Mouse (Mus musculus) hindbrain, embryonic 15.5 days (tissue): ENCODE results near the gene Tox4. TPM values are rescaled to one million over a fixed set of nuclear protein-coding genes. Genes with fewer than 3 reads are reported as not detected.

ENCODE experiments used
- ATAC-seq: fragments of 200-750 bp; cut with Nextera tagmentation; 2 replicates; pipeline ENCODE4 v1.8.0; 2017; ENCODE audit warnings: low read depth, moderate number of reproducible peaks, moderate TSS enrichment; ENCODE audit not compliant: low FRiP score
- H3K27ac ChIP-seq: fragments of 300-500 bp; sonication (generic); replicated peaks from 2 replicates; pipeline ENCODE4 v1.5.1; 2015; ENCODE audit warnings: mild to moderate bottlenecking, inconsistent platforms
- H3K27me3 ChIP-seq: fragments of 300-500 bp; sonication (generic); 2 replicates; pipeline ENCODE4 v1.6.1; 2015; ENCODE audit warnings: control low read depth, inconsistent platforms
- H3K36me3 ChIP-seq: fragments of 300-500 bp; sonication (generic); 2 replicates; pipeline ENCODE4 v1.6.1; 2015; ENCODE audit warnings: control low read depth, inconsistent platforms
- H3K4me1 ChIP-seq: fragments of 300-500 bp; sonication (generic); replicated peaks from 2 replicates; pipeline ENCODE4 v1.6.1; 2015; ENCODE audit warnings: control low read depth, inconsistent platforms
- H3K4me2 ChIP-seq: fragments of 300-500 bp; sonication (generic); 2 replicates; pipeline ENCODE4 v1.6.1; 2015; ENCODE audit warnings: moderate library complexity, mild to moderate bottlenecking, inconsistent platforms
- H3K4me3 ChIP-seq: fragments of 300-500 bp; sonication (generic); 2 replicates; pipeline ENCODE4 v1.5.1; 2015; ENCODE audit warnings: mild to moderate bottlenecking, inconsistent platforms
- H3K9ac ChIP-seq: fragments of 300-500 bp; sonication (generic); 2 replicates; pipeline ENCODE4 v1.6.1; 2015; ENCODE audit warnings: inconsistent platforms
- H3K9me3 ChIP-seq: fragments of 300-500 bp; sonication (generic); 2 replicates; pipeline ENCODE4 v1.6.1; 2016; ENCODE audit warnings: control low read depth, inconsistent platforms
- WGBS: fragments of 180-500 bp; shearing (Covaris S2); methylation state at CpG from one replicate; pipeline ENCODE4 v1.1.7; 2015; 5-methylcytosine and 5-hydroxymethylcytosine counted together
- polyA plus RNA-seq: library from polyadenylated mRNA; unstranded; fragments of >200 nt; fragmentation: Nextera tagmentation; extraction: Ambion mirVana; gene quantifications from 2 replicates; pipeline ENCODE4 v1.2.1, GENCODE M21; 2015

The Tox4 gene
- polyA plus RNA-seq, 1 experiment from 2014 or later, result 54.0 TPM

DNA sequence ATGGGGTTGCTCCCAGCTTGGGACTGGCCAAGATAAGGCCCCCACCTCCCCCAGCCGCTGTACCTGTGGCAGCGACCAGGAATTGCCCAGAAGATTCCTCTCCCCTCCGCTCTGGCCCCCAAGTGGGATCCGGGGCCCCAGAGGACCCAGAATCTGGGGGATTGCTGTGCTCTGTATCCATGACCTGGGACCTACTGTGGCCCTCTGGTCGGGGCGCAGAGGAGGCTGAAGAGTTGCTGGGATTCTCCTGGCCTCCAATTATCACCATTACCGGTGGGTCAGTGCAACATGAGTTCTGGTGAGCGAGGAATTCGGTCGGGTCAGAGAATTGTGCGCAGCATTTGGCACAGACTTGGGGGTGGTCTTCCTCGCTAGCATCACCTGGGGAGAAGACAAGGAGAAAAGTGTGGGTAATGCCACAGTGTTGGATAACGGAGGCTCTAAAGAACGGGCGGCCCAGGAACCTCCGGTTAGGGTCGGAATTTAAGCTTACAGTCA lies 36.4 kb downstream of the Tox4 start:
- Histone ChIP-seq H3K4me2 (peak overlapping the region; percentile 65), H3K4me3 (peak overlapping the region; percentile 63), H3K9me3 (no peaks in the 10 kb centered on the region), H3K9ac (peak overlapping the region; percentile 77), H3K4me1 (peaks cover 56% of the 10 kb centered on the region), H3K27me3 (no peaks in the 10 kb centered on the region), H3K36me3 (peaks cover 36% of the 10 kb centered on the region), H3K27ac (peak overlapping the region; percentile 91)
- 5% methylated on average over 17 of the region's 17 CpGs for WGBS
- ATAC-seq, result peak; percentile 9

DNA sequence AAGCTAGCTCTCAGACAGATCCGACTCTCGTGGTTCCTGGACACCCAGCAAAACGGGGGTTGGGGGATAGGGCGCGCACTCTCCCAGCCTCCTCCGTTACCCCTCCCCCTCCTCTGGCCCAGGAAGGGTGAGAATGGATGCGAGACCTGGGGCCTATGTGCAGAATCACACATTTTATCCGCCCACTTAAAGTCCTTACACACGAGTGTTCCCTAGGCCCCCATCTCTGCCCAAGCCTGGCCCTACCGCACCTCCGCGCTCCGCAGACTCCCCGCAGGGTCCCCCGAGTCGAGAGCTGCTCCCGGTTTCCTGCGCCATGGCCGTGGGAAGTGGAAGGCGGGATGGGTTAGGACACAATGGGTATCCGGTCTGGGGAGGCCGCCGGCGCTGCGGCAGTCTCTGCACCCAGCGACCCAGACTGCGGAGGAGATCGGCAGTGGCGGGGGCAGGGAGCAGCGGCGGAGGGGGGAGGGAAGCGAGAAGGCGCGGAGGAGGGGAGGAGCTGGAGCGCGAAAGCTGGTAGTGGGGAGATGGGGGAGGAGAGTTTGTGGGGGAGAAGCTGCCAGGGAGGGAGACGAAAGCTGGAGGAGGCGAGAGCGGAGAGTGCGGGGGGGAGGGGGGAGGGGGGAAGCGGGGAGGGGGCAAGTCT lies 37.0 kb downstream of the Tox4 start:
- Histone ChIP-seq H3K36me3 (peaks cover 33% of the 10 kb centered on the region), H3K9me3 (no peaks in the 10 kb centered on the region), H3K4me2 (peak overlapping the region; percentile 65), H3K9ac (peak overlapping the region; percentile 77), H3K27me3 (no peaks in the 10 kb centered on the region), H3K27ac (peak overlapping the region; percentile 91), H3K4me1 (peaks cover 55% of the 10 kb centered on the region), H3K4me3 (peak overlapping the region; percentile 63)
- ATAC-seq, result peak; percentile 85
- under 1% methylated on average over 33 of the region's 41 CpGs for WGBS

DNA sequence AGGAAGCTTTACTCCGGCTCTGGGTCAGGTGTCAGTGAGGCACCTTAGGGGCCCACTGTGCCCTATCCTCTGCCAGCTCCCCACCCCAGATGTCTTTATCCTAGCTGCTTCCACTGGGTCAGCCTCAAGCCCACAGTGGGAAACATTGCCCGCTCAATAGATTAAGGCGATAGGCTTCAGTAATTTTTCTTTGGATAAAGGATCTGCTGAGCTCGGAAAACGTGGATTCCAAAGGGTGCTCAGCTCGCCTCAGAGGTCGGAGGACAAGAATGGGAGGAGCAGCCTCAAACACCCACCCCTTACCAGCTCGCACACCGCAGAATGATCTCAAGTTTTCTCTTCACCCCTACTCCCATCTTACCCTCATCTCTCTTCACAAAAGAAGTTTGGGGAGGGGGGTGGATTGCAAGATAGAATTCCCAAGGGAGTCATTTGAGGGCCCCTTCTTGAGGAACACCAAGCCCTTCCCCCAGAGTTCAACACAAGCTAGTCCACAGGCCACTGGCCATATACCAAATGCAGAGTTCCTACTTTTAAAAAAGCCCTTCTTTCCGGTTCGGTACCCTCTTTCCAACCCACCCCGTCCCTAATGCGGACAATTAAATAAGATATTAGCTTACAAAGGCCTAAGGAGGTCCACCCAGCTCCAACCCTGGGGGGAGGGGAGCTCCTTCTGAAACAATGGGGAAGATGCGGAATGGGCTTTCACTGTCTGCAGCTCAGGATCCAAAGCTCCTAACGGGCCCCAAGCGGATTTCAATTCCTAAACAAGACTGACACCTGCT lies 37.7 kb downstream of the Tox4 start:
- ATAC-seq, result peak; percentile 84
- peak overlapping the region; percentile 77 for H3K9ac ChIP-seq
- H3K4me1 ChIP-seq, result peaks cover 48% of the 10 kb centered on the region
- peaks cover 30% of the 10 kb centered on the region for H3K36me3 ChIP-seq
- under 1% methylated on average over 16 of the region's 16 CpGs for WGBS
- no peaks in the 10 kb centered on the region for H3K9me3 ChIP-seq
- H3K27me3 ChIP-seq, result no peaks in the 10 kb centered on the region
- peak overlapping the region; percentile 91 for H3K27ac ChIP-seq
- peak overlapping the region; percentile 65 for H3K4me2 ChIP-seq
- H3K4me3 ChIP-seq, result peak overlapping the region; percentile 63

DNA sequence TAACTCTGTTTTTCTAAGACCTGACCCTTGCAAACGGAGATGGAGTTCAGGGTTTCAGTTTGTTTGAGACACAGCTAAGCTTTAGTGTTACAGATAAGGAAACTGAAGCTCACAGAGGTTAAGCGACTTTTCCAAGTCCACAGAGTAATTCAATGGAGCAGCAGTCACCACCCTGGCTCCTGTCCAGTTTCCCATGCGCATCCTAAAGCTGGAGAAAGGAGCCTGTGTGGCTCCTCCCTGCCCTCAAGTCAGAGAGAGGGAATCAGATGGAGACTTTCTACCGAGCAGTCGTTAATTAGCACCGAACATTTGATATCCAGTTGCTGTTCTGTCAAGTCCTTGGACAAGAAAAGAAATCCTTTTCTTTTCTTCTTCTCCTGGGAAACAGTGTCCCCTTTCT lies 40.4 kb downstream of the Tox4 start:
- Histone ChIP-seq H3K4me1 (peaks cover 20% of the 10 kb centered on the region), H3K27ac (no peak overlapping the region), H3K4me3 (no peak overlapping the region), H3K27me3 (no peaks in the 10 kb centered on the region), H3K4me2 (no peak overlapping the region), H3K36me3 (peaks cover 3% of the 10 kb centered on the region; the same call in 1 of the 2 replicates), H3K9ac (no peak overlapping the region), H3K9me3 (no peaks in the 10 kb centered on the region)
- 58% methylated on average over 6 of the region's 6 CpGs for WGBS
- no peak for ATAC-seq

DNA sequence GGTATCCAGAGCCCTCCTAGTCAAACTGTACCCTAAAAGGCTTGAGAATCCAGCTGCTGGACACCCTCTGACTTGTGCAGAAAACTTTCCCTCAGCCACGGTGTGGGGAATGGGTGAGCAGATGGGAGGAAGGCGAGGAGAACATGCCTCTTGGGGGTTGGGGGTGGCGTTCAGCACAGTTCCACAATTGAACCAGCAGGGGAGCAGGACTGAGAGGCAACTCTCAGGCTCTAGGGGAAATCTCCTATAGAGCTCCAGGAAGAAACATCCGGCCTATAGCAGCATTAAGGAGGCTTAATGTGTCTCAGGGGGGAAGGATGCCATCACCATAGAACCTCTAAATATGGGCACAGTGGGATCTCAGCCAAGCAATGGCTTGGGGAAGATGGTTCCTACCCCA lies 46.9 kb downstream of the Tox4 start:
- H3K27me3 ChIP-seq, result no peaks in the 10 kb centered on the region
- H3K36me3 ChIP-seq, result no peaks in the 10 kb centered on the region
- peak overlapping the region; percentile 88 for H3K4me2 ChIP-seq
- peak overlapping the region; percentile 13; the same call in 1 of the 2 replicates for H3K4me3 ChIP-seq
- H3K9me3 ChIP-seq, result no peaks in the 10 kb centered on the region
- H3K9ac ChIP-seq, result no peak overlapping the region
- WGBS, result 4% methylated on average over 4 of the region's 4 CpGs
- peak overlapping the region; percentile 77 for H3K27ac ChIP-seq
- H3K4me1 ChIP-seq, result peaks cover 13% of the 10 kb centered on the region
- ATAC-seq, result no peak

DNA sequence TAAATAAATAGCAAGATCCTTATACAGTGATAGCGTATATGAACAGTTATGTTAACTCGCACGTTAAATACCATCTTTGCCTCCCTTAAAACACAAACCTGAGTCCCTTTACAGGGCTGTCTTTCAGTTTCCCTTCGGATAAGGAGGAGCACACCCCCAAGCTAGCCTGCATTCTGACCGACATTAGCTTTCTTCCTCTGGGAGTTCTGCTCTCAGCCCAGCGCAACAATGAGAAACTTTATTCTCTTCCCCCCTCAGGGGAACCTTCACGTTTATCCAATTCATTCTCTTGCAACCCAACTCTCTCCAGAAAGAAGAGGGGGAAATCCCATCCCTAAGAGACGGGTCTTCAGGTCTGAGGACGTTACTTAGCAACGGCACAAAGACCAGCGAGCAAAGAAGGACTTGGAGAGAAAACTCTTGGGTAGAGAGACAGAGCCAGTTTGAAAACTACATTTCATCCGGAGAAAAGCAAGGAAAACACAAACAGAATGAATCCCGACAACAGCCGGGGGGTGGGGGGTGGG lies 48.5 kb downstream of the Tox4 start:
- WGBS, result under 1% methylated on average over 14 of the region's 14 CpGs
- H3K9ac ChIP-seq, result peak overlapping the region; percentile 49
- no peaks in the 10 kb centered on the region for H3K27me3 ChIP-seq
- H3K9me3 ChIP-seq, result no peaks in the 10 kb centered on the region
- peak overlapping the region; percentile 88 for H3K4me2 ChIP-seq
- H3K36me3 ChIP-seq, result no peaks in the 10 kb centered on the region
- H3K4me3 ChIP-seq, result peak overlapping the region; percentile 43
- peaks cover 13% of the 10 kb centered on the region for H3K4me1 ChIP-seq
- peak overlapping the region; percentile 77 for H3K27ac ChIP-seq
- peak; percentile 68 for ATAC-seq

DNA sequence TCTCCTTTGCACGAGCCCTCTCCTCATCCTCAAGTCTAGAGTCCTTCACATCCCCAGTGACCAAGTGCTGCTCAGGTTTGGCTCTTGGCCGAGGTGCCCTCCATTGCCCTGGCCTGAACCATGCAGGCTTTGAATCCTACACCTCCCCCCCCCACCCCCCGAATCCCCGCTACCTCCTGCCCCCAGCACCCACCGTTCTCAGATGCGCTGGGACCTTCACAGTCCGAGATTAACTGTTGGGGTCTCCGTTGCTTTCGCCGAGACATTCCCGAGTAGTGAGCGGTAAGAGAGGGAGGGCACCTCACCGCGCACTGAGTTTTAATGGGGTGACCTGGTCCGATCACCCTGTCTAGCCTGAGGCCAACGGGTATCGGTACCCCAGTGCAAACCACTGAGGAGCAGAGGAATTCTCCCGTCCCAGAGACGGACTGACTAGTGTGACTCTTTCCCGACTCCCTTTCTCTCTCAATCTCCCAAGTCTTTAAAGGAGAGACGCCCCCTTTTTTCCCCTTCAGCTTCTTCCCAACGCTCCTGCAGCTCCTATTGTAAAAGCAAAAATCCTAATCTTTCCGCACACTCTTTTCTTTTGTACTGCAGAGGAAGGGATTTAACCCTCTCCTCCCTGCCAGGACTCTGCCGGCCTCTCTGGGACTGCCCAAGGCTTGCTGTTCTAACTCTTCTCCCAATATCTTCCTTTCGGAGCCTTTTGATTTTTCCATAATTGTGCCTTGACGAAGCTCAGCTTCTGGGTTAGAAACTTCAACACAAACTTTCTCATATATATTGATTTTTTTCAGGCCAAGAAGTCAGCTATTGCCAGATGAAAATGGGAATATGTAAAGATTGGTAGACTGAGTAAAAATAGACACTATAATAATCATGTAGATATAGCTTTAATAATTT lies 49.2 kb downstream of the Tox4 start, which contains the start of gene Sall2:
TSS of gene Sall2 (minus strand) at position 853 of the 903 bp plus-strand sequence.
- peaks cover 13% of the 10 kb centered on the region for H3K4me1 ChIP-seq
- no peaks in the 10 kb centered on the region for H3K36me3 ChIP-seq
- peak within 1 kb of the TSS; percentile 43 for H3K4me3 ChIP-seq
- H3K27ac ChIP-seq, result peak within 1 kb of the TSS; percentile 77
- peak; percentile 77 for ATAC-seq
- peak within 1 kb of the TSS; percentile 88 for H3K4me2 ChIP-seq
- under 1% methylated on average over 26 of the region's 26 CpGs for WGBS
- peak within 1 kb of the TSS; percentile 49 for H3K9ac ChIP-seq
- no peaks in the 10 kb centered on the region for H3K9me3 ChIP-seq
- no peaks in the 10 kb centered on the region for H3K27me3 ChIP-seq

DNA sequence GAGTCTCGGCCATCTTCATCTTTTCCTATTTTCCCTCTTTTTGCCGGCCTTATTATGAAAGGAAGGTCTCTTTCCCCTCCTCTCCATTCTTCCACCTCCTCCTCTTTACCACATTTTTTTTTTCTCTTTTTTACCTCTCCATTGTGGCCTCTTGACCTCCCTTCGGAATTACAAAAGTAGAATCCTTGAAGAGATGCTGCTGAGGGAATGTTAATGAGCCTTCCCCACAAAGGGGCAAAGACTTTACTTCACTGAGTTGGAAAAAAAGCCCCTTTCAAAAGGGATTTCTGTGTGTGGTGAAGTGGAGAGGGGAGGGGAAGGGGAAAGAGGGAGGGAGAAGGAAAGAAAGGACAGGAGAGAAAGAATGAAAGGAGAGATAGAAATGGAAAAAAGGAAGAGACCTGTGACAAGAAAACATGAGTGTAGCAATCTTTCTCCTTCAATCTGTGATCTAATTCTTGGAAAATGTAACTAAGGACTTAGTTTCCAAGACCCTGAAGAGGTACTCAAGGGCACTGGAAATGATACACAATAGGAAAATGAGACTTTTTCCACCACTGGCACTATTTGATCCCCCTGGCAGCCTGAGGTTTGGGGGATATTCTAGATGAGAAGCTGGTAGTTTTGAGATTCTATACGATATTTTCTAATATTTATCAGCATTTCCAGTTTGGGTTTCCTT lies 52.3 kb downstream of the Tox4 start:
- no peaks in the 10 kb centered on the region for H3K9me3 ChIP-seq
- peak overlapping the region; percentile 51 for H3K27ac ChIP-seq
- no peak overlapping the region for H3K9ac ChIP-seq
- no peak overlapping the region for H3K4me2 ChIP-seq
- WGBS, result 10% methylated on average over 4 of the region's 4 CpGs
- peaks cover 13% of the 10 kb centered on the region for H3K4me1 ChIP-seq
- H3K36me3 ChIP-seq, result no peaks in the 10 kb centered on the region
- no peak overlapping the region for H3K4me3 ChIP-seq
- H3K27me3 ChIP-seq, result no peaks in the 10 kb centered on the region
- no peak for ATAC-seq

DNA sequence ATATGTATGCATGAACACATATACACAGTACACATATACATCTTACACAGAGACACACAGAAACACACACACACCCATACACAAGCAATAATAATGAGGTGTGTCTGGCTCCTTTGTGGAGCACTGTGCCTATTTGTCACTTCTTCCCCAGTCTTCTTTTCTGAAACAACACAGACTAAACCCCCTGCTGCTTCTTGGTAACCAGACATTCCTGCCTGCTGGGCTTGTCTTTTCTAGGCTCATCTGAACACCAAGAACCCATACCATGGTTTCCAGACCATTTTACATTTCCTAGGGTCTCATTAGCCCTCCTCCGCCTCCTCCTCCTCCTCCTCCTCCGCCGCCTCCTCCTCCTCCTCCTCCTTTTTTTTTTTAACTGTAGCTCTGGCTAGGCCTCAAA lies 53.2 kb downstream of the Tox4 start:
- H3K4me2 ChIP-seq, result no peak overlapping the region
- H3K9me3 ChIP-seq, result no peaks in the 10 kb centered on the region
- no peaks in the 10 kb centered on the region for H3K36me3 ChIP-seq
- no peak overlapping the region for H3K4me3 ChIP-seq
- H3K27me3 ChIP-seq, result no peaks in the 10 kb centered on the region
- no peak overlapping the region for H3K9ac ChIP-seq
- peaks cover 8% of the 10 kb centered on the region for H3K4me1 ChIP-seq
- ATAC-seq, result no peak
- H3K27ac ChIP-seq, result 0 out of 2 replicates have a peak overlapping the region, but pooled peaks have one; percentile 11
- 33% methylated on average over 1 of the region's 3 CpGs for WGBS

DNA sequence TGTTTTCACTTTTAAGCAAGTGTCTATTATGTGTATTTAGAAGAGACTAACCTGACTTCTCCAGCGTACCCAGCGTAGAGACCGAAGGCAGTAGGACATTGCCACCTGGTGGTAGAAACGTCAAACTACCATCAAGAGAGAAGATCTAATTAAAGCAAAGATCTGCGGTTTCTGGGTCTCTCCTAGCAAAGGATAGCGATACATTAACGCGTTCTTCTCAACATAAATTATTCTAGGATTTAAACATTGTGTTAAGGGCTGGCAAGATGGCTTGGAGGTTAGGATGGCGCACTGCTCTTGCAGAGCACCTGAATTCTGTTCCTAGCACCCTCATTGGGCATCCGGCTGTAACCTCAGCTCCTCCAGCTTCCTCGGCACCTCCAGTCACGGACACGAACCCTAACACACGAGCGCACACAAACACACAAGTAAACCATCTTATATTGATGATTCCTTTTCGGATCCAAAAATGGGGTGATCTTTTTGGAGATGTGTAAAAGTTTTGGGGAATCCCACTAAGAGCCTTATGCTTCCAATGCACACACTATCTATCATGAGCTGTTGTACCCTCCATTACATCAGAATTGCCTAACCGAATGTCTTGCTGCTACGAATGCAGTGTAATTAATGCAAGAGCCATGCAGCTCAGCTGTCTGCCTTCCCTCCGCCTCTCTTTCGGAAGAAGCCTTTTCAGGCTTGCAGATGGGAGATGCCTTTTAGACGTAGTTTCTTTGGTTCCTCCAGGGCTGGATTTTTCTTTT lies 60.0 kb downstream of the Tox4 start:
- 23% methylated on average over 21 of the region's 21 CpGs for WGBS
- Histone ChIP-seq H3K4me2 (peak overlapping the region; percentile 57), H3K36me3 (no peaks in the 10 kb centered on the region), H3K9ac (peak overlapping the region; percentile 50), H3K27me3 (no peaks in the 10 kb centered on the region), H3K9me3 (no peaks in the 10 kb centered on the region), H3K4me1 (no peaks in the 10 kb centered on the region; the same call in 1 of the 2 replicates), H3K4me3 (peak overlapping the region; percentile 36), H3K27ac (peak overlapping the region; percentile 73)
- ATAC-seq, result peak; percentile 85
